Mouse (Mus musculus): ENCODE results near the gene Itga5. TPM values are rescaled to one million over a fixed set of nuclear protein-coding genes. Genes with fewer than 3 reads are reported as not detected.
A peak's percentile ranks its signal among the peaks of the same experiment; 100 is the strongest.

Gene Itga5
- polyA plus RNA-seq, 1 experiment from 2014 or later, result 52.2 TPM

DNA sequence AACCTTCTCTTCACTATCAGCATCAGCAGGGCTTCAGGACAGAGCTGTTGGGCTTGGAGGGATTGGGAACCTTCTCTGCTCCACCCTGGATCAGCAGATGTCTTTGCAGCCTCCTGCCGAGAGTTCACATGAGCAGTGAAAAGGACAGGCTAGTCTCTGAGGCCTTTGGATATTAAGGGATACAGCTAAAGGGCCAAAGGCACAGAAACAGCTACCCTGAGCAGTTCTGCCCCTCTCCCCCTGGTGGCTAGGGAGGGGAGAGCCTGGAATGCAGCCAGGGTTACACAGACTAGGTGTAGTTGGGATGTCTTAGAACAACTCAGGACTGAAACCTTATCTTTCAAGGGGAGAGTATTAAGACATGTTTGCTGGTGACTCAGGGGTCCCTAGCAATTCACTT, 45.5 kb downstream of the Itga5 start:
- Histone ChIP-seq H3K4me3 (replicated peaks) (no peak overlapping the region), H3K27me3 (no peaks in the 10 kb centered on the region), H3K36me3 (peaks cover 16% of the 10 kb centered on the region), H3K4me2 (replicated peaks) (no peak overlapping the region), H3K4me1 (peaks cover 48% of the 10 kb centered on the region), H3K9me3 (replicated peaks) (no peaks in the 10 kb centered on the region), H3K9ac (no peak overlapping the region), H3K27ac (replicated peaks) (no peak overlapping the region)
- no peak for ATAC-seq (ENCODE audit: insufficient number of reproducible peaks, low FRiP score, low TSS enrichment, low read depth)
- WGBS, result 65% methylated on average over 1 of the region's 1 CpGs

DNA sequence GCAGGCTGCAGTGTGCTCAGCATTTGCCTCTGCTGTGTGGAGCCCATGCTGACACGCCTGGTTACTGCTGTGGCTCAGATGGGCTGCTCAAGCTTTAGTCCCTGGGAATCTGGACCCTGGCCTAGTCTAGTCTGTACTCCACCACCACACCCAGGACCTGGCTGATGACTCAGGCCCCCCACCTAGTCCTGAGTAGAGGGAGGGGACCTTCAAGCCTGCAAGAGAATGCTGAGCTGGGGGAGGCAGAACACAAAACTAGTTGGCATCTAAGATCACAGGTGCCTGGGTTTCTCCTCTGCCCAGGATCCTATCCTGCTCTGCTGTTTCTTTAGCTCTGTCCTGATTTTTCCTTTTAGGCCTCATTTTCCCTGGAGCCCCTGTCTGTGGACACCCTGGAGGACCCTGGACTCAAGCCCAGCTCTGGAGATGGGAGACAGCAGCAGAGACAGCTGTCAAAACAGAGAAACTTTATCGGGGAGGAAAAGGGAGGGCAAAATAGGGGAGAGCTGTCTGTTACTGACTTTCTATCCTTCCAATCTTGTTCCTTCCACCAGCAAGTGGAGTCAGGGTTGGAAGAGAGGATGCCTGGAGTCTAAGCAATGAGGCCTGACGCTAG, 48.3 kb downstream of the Itga5 start:
- no peaks in the 10 kb centered on the region for H3K27me3 ChIP-seq
- no peak overlapping the region for H3K4me2 ChIP-seq (replicated peaks)
- peaks cover 67% of the 10 kb centered on the region for H3K4me1 ChIP-seq
- no peak overlapping the region for H3K9ac ChIP-seq
- H3K4me3 ChIP-seq (replicated peaks), result no peak overlapping the region
- 57% methylated on average over 3 of the region's 3 CpGs for WGBS
- peaks cover 16% of the 10 kb centered on the region for H3K36me3 ChIP-seq
- no peak overlapping the region for H3K27ac ChIP-seq (replicated peaks)
- no peak for ATAC-seq (ENCODE audit: insufficient number of reproducible peaks, low FRiP score, low TSS enrichment, low read depth)
- H3K9me3 ChIP-seq (replicated peaks), result no peaks in the 10 kb centered on the region

DNA sequence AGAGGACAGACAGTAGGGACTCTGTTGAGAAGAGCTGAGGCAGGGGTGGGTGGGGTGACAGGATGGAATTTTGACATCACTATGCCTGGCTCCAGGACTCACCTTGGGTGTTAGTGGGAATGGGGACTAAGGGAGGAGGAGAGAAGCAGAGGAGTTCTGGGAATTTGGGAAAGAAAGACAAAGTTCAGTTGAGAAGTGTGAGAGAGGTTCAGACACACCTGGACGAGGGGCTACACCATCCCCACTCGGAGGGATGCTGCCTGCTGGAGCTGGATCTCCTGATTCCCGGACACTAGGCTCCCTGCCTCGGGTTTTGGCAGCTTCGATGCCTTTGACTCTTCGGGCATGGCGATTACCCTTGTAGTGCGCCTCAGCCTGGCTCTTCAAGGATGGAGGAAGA, 48.8 kb downstream of the Itga5 start:
- Histone ChIP-seq H3K4me2 (replicated peaks) (no peak overlapping the region), H3K4me3 (replicated peaks) (no peak overlapping the region), H3K9me3 (replicated peaks) (no peaks in the 10 kb centered on the region), H3K9ac (no peak overlapping the region), H3K27ac (replicated peaks) (no peak overlapping the region), H3K27me3 (no peaks in the 10 kb centered on the region), H3K4me1 (peaks cover 64% of the 10 kb centered on the region), H3K36me3 (peaks cover 16% of the 10 kb centered on the region)
- no peak for ATAC-seq (ENCODE audit: insufficient number of reproducible peaks, low FRiP score, low TSS enrichment, low read depth)
- WGBS, result 88% methylated on average over 8 of the region's 8 CpGs

DNA sequence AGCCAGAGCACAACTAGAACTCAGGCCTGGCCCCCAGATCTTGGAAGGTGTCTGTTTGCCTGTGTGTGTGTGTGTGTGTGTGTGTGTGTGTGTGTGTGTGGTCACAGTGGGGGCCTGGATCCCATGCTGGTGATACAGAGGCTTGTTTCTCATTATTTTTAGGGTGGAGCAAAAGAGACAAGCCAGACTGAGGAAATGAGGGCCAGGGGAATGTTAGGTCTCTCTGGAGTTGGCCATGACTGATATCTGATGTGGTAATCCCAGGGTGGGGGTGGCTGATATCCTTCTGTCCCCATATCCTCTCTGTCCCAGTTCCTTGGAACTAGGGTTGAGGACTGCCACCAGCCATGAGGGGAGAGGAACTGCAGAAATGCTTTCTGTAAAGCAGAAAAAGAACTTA, 49.4 kb downstream of the Itga5 start:
- no peak for ATAC-seq (ENCODE audit: insufficient number of reproducible peaks, low FRiP score, low TSS enrichment, low read depth)
- peaks cover 58% of the 10 kb centered on the region for H3K4me1 ChIP-seq

DNA sequence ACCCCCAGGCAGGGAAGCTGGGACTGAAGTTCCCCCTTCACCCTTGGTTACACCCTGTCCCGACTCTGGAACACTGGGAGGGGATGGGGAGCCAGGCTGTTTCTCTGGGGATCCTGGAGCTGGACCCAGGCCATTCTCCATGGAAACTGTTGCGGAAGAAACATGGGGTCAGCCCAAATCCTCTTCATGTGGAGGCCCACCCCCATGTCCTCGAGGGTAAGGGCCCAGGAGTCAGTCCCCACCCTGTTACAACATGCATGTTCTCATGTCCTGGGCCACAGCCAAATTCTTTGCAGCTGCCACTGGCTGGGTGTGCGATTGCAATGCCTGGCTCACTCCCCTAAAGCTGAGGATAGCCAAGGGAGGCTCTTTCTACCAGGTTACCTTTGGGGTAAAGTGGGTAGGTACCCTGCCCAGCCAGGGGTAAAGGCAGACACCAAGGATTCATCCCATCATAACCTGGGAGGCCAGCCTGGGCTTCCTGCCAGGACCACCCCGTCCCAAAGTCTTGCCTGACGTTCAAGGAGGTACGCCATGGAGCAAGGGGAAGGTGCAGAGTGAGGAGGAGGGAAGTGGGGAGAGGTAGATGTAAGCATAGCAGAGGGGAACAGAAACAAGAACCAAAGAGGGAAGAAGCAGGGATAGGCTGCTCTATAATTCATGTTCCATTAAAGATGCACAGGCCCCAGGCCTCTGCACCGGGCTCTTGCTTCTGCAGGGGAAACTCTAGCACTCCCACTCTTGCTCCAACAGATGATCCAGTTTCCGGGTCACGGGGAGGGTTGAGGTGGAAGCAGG, 50.4 kb downstream of the Itga5 start:
- Histone ChIP-seq H3K9ac (no peak overlapping the region), H3K4me3 (replicated peaks) (no peak overlapping the region), H3K27ac (replicated peaks) (peak overlapping the region; percentile 55; the same call in 1 of the 2 replicates)

More for the DNA sequence above, 49.4 kb downstream of the Itga5 start:
- no peak overlapping the region for H3K27ac ChIP-seq (replicated peaks)
- peaks cover 16% of the 10 kb centered on the region for H3K36me3 ChIP-seq
- no peaks in the 10 kb centered on the region for H3K27me3 ChIP-seq
- H3K9ac ChIP-seq, result no peak overlapping the region
- H3K4me3 ChIP-seq (replicated peaks), result no peak overlapping the region
- no peaks in the 10 kb centered on the region for H3K9me3 ChIP-seq (replicated peaks)
- no peak overlapping the region for H3K4me2 ChIP-seq (replicated peaks)

DNA sequence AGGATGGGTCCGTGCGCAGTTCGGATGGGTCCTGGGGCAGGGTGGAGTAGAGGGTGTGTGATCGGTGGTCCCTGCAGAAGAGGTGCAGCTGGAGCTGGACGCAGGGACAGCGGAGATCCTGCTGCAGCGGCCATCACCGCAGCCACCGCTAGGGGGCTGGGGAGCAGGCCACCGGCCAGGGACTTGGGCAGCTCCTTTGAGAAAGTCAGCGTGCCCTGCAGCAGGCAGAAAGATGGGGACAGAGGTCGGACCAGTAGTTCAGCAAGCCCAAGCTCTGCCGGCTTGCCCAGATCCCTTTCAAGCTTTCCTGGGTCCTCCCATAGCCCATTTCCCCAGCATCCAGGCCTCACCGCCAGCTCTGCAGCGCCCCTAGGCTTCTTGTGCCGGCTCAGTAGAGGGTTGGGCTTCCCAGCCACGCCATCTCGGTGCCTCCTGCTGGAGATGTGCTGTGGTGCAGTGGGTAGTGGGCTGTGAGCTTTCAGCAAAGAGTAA, 51.5 kb downstream of the Itga5 start:
- no peaks in the 10 kb centered on the region for H3K27me3 ChIP-seq
- WGBS, result 7% methylated on average over 18 of the region's 18 CpGs
- H3K9ac ChIP-seq, result peak overlapping the region; percentile 12; the same call in 1 of the 2 replicates
- H3K36me3 ChIP-seq, result peaks cover 16% of the 10 kb centered on the region
- peak; percentile 58; the same call in 1 of the 2 replicates for ATAC-seq (ENCODE audit: insufficient number of reproducible peaks, low FRiP score, low TSS enrichment, low read depth)
- peak overlapping the region; percentile 51 for H3K4me2 ChIP-seq (replicated peaks)
- peaks cover 44% of the 10 kb centered on the region for H3K4me1 ChIP-seq
- H3K27ac ChIP-seq (replicated peaks), result no peak overlapping the region
- no peaks in the 10 kb centered on the region for H3K9me3 ChIP-seq (replicated peaks)
- H3K4me3 ChIP-seq (replicated peaks), result peak overlapping the region; percentile 28

More for the DNA sequence above, 50.4 kb downstream of the Itga5 start:
- 51% methylated on average over 10 of the region's 10 CpGs for WGBS
- Histone ChIP-seq H3K9me3 (replicated peaks) (no peaks in the 10 kb centered on the region), H3K4me1 (peaks cover 50% of the 10 kb centered on the region), H3K4me2 (replicated peaks) (no peak overlapping the region), H3K27me3 (no peaks in the 10 kb centered on the region), H3K36me3 (peaks cover 16% of the 10 kb centered on the region)
- ATAC-seq (ENCODE audit: insufficient number of reproducible peaks, low FRiP score, low TSS enrichment, low read depth), result no peak; the same call in 1 of the 2 replicates

DNA sequence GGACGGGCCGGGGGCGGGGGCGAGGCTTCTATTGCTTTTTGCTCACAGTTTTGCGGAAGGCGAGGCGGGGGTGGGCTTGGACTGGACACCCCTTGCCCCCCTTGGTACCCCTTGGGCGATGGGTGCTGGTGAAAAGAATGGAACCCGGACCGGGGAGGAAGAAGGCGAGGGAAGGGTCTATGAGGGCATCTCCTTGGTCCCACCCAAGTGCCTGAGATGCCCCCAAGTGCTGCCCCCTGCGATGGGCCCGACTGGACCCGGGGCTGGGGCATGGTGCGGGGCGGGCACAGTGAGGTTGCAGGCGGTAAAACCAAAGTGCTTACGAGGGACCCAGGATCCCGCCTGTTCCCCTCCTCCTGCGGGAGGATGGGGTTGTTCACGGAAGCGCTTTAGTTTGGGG, 52.4 kb downstream of the Itga5 start:
- ATAC-seq (ENCODE audit: insufficient number of reproducible peaks, low FRiP score, low TSS enrichment, low read depth), result no peak
- no peak overlapping the region for H3K27ac ChIP-seq (replicated peaks)

DNA sequence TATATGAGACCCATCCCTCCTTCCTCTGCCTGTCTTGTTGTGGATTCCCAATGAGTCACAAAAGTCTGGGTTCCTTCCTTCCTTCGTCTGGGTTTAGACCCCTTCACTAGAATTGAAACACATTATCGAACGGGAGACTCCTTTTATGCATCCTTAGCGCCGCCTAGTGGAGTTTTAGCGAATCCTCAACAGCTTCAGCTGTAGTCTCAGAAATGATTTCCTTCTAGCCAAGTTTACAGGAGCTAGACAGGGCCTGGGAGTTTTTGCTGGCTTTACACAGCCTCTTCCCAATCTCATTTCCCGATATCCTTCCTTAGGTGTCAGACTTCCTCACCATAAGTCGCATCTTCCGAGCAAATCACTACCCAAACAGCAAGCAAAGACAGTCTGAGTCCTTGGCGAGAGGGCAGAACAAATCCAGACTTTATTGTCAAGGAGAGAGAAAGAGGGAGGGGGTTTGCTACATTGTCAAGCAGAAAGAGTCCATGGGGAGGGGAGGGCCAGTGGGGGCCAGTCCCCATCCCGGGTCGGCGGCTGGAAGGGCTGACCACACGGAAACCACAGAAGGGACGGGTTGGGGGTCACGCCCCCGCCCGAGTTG, 53.0 kb downstream of the Itga5 start:
- Histone ChIP-seq H3K4me2 (replicated peaks) (peak overlapping the region; percentile 51), H3K4me3 (replicated peaks) (peak overlapping the region; percentile 28; the same call in 1 of the 2 replicates), H3K9ac (no peak overlapping the region), H3K27ac (replicated peaks) (no peak overlapping the region), H3K4me1 (peaks cover 40% of the 10 kb centered on the region), H3K36me3 (peaks cover 8% of the 10 kb centered on the region; the same call in 1 of the 2 replicates), H3K27me3 (0 out of 2 replicates have a peak, but pooled peaks cover 6% of the 10 kb centered on the region), H3K9me3 (replicated peaks) (no peaks in the 10 kb centered on the region)
- 19% methylated on average over 18 of the region's 18 CpGs for WGBS
- no peak for ATAC-seq (ENCODE audit: insufficient number of reproducible peaks, low FRiP score, low TSS enrichment, low read depth)

More for the DNA sequence above, 52.4 kb downstream of the Itga5 start:
- peaks cover 14% of the 10 kb centered on the region for H3K36me3 ChIP-seq
- WGBS, result 50% methylated on average over 22 of the region's 22 CpGs
- H3K4me2 ChIP-seq (replicated peaks), result peak overlapping the region; percentile 51
- no peaks in the 10 kb centered on the region for H3K9me3 ChIP-seq (replicated peaks)
- 0 out of 2 replicates have a peak, but pooled peaks cover under 1% of the 10 kb centered on the region for H3K27me3 ChIP-seq
- peak overlapping the region; percentile 28 for H3K4me3 ChIP-seq (replicated peaks)
- H3K4me1 ChIP-seq, result peaks cover 44% of the 10 kb centered on the region
- H3K9ac ChIP-seq, result no peak overlapping the region

DNA sequence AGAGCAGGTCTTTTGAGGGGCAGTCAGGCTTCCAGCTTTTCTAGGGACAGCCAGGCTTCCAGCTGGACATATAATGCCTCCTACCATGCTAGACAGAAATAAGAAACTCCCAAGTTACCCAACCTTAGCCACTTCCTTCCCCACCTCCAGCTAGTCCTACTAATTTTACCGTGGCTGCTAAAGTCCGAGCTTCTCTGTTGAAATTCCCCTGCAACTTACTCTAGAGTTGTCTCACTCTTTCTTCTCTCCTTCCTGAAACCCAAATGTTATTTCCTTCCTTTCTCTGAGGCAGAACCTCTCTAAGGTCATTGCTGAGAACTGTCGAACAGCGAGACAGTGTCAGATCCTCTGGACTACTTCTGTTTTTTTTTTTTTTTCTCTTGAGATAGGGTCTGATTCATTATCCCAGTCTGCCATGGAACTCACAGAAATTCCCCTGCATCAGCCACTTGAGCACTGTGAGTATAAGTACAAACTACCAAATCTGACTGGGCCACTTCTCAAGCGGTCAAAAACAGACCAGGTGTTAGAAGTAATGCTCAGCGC, 56.1 kb downstream of the Itga5 start, which contains the start of gene Gpr84:
Gene Gpr84, minus strand, starts transcription at position 248 of the 546 bp plus-strand sequence.
- Histone ChIP-seq H3K4me3 (replicated peaks) (no peak within 1 kb of the TSS), H3K27ac (replicated peaks) (no peak within 1 kb of the TSS), H3K36me3 (no peaks in the 10 kb centered on the region), H3K9me3 (replicated peaks) (no peaks in the 10 kb centered on the region), H3K4me2 (replicated peaks) (no peak within 1 kb of the TSS), H3K27me3 (0 out of 2 replicates have a peak, but pooled peaks cover 6% of the 10 kb centered on the region), H3K9ac (no peak within 1 kb of the TSS), H3K4me1 (peaks cover 42% of the 10 kb centered on the region)
- WGBS, result 53% methylated on average over 6 of the region's 6 CpGs
- no peak for ATAC-seq (ENCODE audit: insufficient number of reproducible peaks, low FRiP score, low TSS enrichment, low read depth)

DNA sequence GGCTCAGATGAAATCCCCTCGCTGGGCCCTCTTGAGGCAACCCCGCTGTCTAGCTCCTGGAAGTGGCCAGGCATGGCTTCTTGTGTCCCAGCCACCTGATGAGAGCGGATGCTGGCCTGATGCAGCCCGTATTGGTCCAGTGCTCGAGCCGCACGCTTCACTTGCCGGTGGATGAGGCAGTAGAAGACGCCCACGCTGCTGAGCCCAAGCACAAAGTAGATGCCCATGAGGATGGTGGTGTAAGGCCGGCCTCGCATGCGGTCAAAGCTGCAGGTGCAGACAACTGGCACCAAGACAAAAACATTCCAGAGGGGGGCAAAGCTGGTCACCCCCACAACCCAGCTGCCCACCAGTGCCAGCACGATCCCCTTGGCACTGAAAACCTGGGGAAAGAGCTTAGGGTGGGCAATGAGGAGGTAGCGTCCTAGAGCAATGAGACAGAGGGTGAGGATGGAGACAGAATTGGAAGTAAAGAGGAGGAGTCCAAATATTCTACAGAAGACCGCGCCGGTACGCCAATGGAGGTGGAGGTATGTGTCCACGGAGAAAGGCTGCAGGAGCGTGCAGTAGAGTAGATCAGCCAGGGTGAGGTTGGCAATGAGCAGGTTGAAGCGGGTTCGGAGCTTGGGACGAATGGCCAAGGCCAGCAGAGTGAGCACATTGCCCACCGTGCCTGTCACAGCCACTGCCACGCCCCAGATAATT, 57.5 kb downstream of the Itga5 start:
- no peak for ATAC-seq (ENCODE audit: insufficient number of reproducible peaks, low FRiP score, low TSS enrichment, low read depth)
- peak overlapping the region; percentile 4; the same call in 1 of the 2 replicates for H3K4me2 ChIP-seq (replicated peaks)
- peaks cover 35% of the 10 kb centered on the region for H3K4me1 ChIP-seq
- H3K4me3 ChIP-seq (replicated peaks), result no peak overlapping the region
- H3K27ac ChIP-seq (replicated peaks), result no peak overlapping the region
- no peaks in the 10 kb centered on the region for H3K9me3 ChIP-seq (replicated peaks)
- WGBS, result 60% methylated on average over 26 of the region's 26 CpGs
- H3K9ac ChIP-seq, result no peak overlapping the region; the same call in 1 of the 2 replicates
- H3K36me3 ChIP-seq, result no peaks in the 10 kb centered on the region
- H3K27me3 ChIP-seq, result 0 out of 2 replicates have a peak, but pooled peaks cover 6% of the 10 kb centered on the region

All from embryonic facial prominence, embryonic 15.5 days (tissue).